Mouse (Mus musculus): ENCODE measurements at regions not wholly inside any gene's neighbourhood (a gene's known extent, or its start where the extent isn't known, plus 50 kb on each side); places are given as distances from the start of the nearest gene placed in this dataset.
"Not testable (repeated sequence)": the region's sequence is repeated elsewhere in the genome, so short reads cannot be mapped to it uniquely, and the experiment has no call there.

GRCm38 (mm10) chr12:15449484-15449883 lies 367.2 kb downstream of the Trib2 start:
- no peak for DNase-seq (ENCODE audit: low spot score in 2 of 2)

GRCm38 (mm10) chr12:15416180-15416766 lies 400.4 kb downstream of the Trib2 start:
- peak; percentile 10 to 41 for DNase-seq (ENCODE audit: low spot score in 2 of 2)

- no peak for DNase-seq (ENCODE audit: low spot score in 2 of 2)
Observed at GRCm38 (mm10) chr12:15410419-15410818, 406.3 kb downstream of the Trib2 start.

GRCm38 (mm10) chr12:15407577-15407976 lies 409.1 kb downstream of the Trib2 start:
- DNase-seq (ENCODE audit: low spot score in 2 of 2), result not testable (repeated sequence)

GRCm38 (mm10) chr12:15392641-15393040 lies 424.1 kb downstream of the Trib2 start:
- no peak for DNase-seq (ENCODE audit: low spot score in 2 of 2)

- no peak for DNase-seq (ENCODE audit: low spot score in 2 of 2)
Observed at GRCm38 (mm10) chr12:15388574-15388973, 428.1 kb downstream of the Trib2 start.

GRCm38 (mm10) chr12:15357808-15358207 lies 458.9 kb downstream of the Trib2 start:
- DNase-seq (ENCODE audit: low spot score in 2 of 2), result no peak

GRCm38 (mm10) chr12:15320697-15321449 lies 495.8 kb downstream of the Trib2 start:
- no peak for DNase-seq (ENCODE audit: low spot score in 2 of 2)

- DNase-seq (ENCODE audit: low spot score in 2 of 2), result no peak
Observed at GRCm38 (mm10) chr12:15319647-15320046, 497.1 kb downstream of the Trib2 start.

GRCm38 (mm10) chr12:15294898-15295297 lies 521.8 kb downstream of the Trib2 start:
- no peak for DNase-seq (ENCODE audit: low spot score in 2 of 2)

GRCm38 (mm10) chr12:15262165-15262564 lies 554.6 kb downstream of the Trib2 start:
- DNase-seq (ENCODE audit: low spot score in 2 of 2), result no peak

GRCm38 (mm10) chr12:15261604-15262003 lies 555.1 kb downstream of the Trib2 start:
- no peak for DNase-seq (ENCODE audit: low spot score in 2 of 2)

- no peak for DNase-seq (ENCODE audit: low spot score in 2 of 2)
Observed at GRCm38 (mm10) chr12:15260907-15261415, 555.8 kb downstream of the Trib2 start.

GRCm38 (mm10) chr12:15244966-15245365 lies 571.8 kb downstream of the Trib2 start:
- DNase-seq (ENCODE audit: low spot score in 2 of 2), result no peak

GRCm38 (mm10) chr12:15222497-15223170 lies 594.1 kb downstream of the Trib2 start:
- peak in 1 of 2 experiments; percentile 11 for DNase-seq (ENCODE audit: low spot score in 2 of 2)

GRCm38 (mm10) chr12:15218504-15218903 lies 598.2 kb downstream of the Trib2 start:
- DNase-seq (ENCODE audit: low spot score in 2 of 2), result peak in 1 of 2 experiments; percentile 9

- DNase-seq (ENCODE audit: low spot score in 2 of 2), result no peak
Observed at GRCm38 (mm10) chr12:15216180-15216579, 600.5 kb downstream of the Trib2 start.

GRCm38 (mm10) chr12:15174411-15175041 lies 642.2 kb downstream of the Trib2 start:
- no peak for DNase-seq (ENCODE audit: low spot score in 2 of 2)

GRCm38 (mm10) chr12:15162605-15163004 lies 654.1 kb downstream of the Trib2 start:
- DNase-seq (ENCODE audit: low spot score in 2 of 2), result no peak

GRCm38 (mm10) chr12:15161864-15162263 lies 654.9 kb downstream of the Trib2 start:
- DNase-seq (ENCODE audit: low spot score in 2 of 2), result no peak

- DNase-seq (ENCODE audit: low spot score in 2 of 2), result no peak
Observed at GRCm38 (mm10) chr12:15160478-15160998, 656.2 kb downstream of the Trib2 start.
